Mouse (Mus musculus) kidney, postnatal 0 days (tissue): ENCODE data around the gene Ifit3. TPM values are rescaled to one million over a fixed set of nuclear protein-coding genes. Genes with fewer than 3 reads are reported as not detected.
"Not testable (repeated sequence)": the region's sequence is repeated elsewhere in the genome, so short reads cannot be mapped to it uniquely, and the experiment has no call there.

ENCODE experiments used
- ATAC-seq: fragments of 200-750 bp; cut with Nextera tagmentation; replicated peaks from 2 replicates; pipeline ENCODE4 v1.8.0; 2017; ENCODE audit warnings: low read depth, moderate number of reproducible peaks, moderate TSS enrichment, moderate library complexity; ENCODE audit not compliant: low FRiP score
- DNase-seq: peaks from one replicate; pipeline ENCODE4 v3.0.0-alpha.2; 2016; ENCODE audit warnings: low spot score
- H3K27ac ChIP-seq: fragments of 300-500 bp; sonication (generic); 2 replicates; pipeline ENCODE4 v1.5.1; 2014; ENCODE audit warnings: mild to moderate bottlenecking
- H3K27me3 ChIP-seq: fragments of 300-500 bp; sonication (generic); 2 replicates; pipeline ENCODE4 v1.6.1; 2014; ENCODE audit warnings: low read length, mixed read lengths; ENCODE audit not compliant: insufficient read depth
- H3K36me3 ChIP-seq: fragments of 300-500 bp; sonication (generic); 2 replicates; pipeline ENCODE4 v1.6.1; 2014; ENCODE audit warnings: low read length, mixed read lengths; ENCODE audit not compliant: insufficient read depth
- H3K4me1 ChIP-seq: fragments of 300-500 bp; sonication (generic); replicated peaks from 2 replicates; pipeline ENCODE4 v1.6.1; 2014; ENCODE audit warnings: antibody characterized with exemption, low read length, mixed read lengths; ENCODE audit not compliant: insufficient read depth
- H3K4me2 ChIP-seq: fragments of 300-500 bp; sonication (generic); 2 replicates; pipeline ENCODE4 v1.6.1; 2014; ENCODE audit warnings: mild to moderate bottlenecking, low read length, moderate library complexity, mixed read lengths
- H3K4me3 ChIP-seq: fragments of 300-500 bp; sonication (generic); replicated peaks from 2 replicates; pipeline ENCODE4 v1.5.1; 2014; ENCODE audit warnings: low read depth, low read length
- H3K9ac ChIP-seq: fragments of 300-500 bp; sonication (generic); 2 replicates; pipeline ENCODE4 v1.6.1; 2014; ENCODE audit warnings: low read depth, low read length
- H3K9me3 ChIP-seq: fragments of 300-500 bp; sonication (generic); replicated peaks from 2 replicates; pipeline ENCODE4 v1.6.1; 2016; ENCODE audit warnings: low read length, inconsistent platforms, mixed read lengths
- CTCF ChIP-seq: IDR thresholded peaks from 2 replicates; pipeline ENCODE4 v1.5.1; 2016; ENCODE audit warnings: antibody characterized with exemption, low read depth, mild to moderate bottlenecking, moderate library complexity
- WGBS: fragments of 180-500 bp; shearing (Covaris S2); extraction: QIAGEN DNeasy Blood & Tissue Kit; methylation state at CpG from one replicate; pipeline ENCODE4 v1.1.7; 2014; 5-methylcytosine and 5-hydroxymethylcytosine counted together
- polyA plus RNA-seq: library from polyadenylated mRNA; unstranded; fragments of >200 nt; fragmentation: Nextera tagmentation; extraction: Ambion mirVana; gene quantifications from 2 replicates; pipeline ENCODE4 v1.2.1, GENCODE M21; 2015

Gene Ifit3
- polyA plus RNA-seq = 18.3 and 22.9 TPM in 2 replicates

GRCm38 (mm10) chr19:34583126-34583766 is at the start of gene Ifit3:
TSS of gene Ifit3 (plus strand) at chr19:34583531.
- H3K9me3 ChIP-seq, DNase-seq: not testable (repeated sequence)

GRCm38 (mm10) chr19:34539422-34539821 is 43.9 kb upstream of the Ifit3 start:
- no peak for DNase-seq
- Histone ChIP-seq H3K36me3 (no peaks in the 10 kb centered on the region), H3K9ac (no peak overlapping the region), H3K27ac (no peak overlapping the region), H3K27me3 (no peaks in the 10 kb centered on the region), H3K4me3 (no peak overlapping the region), H3K4me1 (no peaks in the 10 kb centered on the region), H3K9me3 (no peaks in the 10 kb centered on the region), H3K4me2 (no peak overlapping the region)
- no peak for ATAC-seq
- TF ChIP-seq CTCF = no peak
- WGBS = 72% methylated on average over 1 of the region's 1 CpGs

More at GRCm38 (mm10) chr19:34583126-34583766, at the start of gene Ifit3:
- H3K4me3 ChIP-seq, H3K9ac ChIP-seq, H3K27me3 ChIP-seq, H3K4me2 ChIP-seq, H3K4me1 ChIP-seq, H3K36me3 ChIP-seq: not testable (repeated sequence)
- ATAC-seq = peak; percentile 76
- peak within 1 kb of the TSS; percentile 68; the same call in 1 of the 2 replicates for H3K27ac ChIP-seq
- WGBS = 22% methylated on average over 2 of the region's 2 CpGs

GRCm38 (mm10) chr19:34546211-34546610 is 37.1 kb upstream of the Ifit3 start:
- H3K4me3 ChIP-seq = no peak overlapping the region
- no peak overlapping the region for H3K4me2 ChIP-seq
- H3K27me3 ChIP-seq = no peaks in the 10 kb centered on the region
- no peaks in the 10 kb centered on the region for H3K9me3 ChIP-seq
- DNase-seq (no peak), ATAC-seq (no peak)
- no peaks in the 10 kb centered on the region for H3K36me3 ChIP-seq
- no peak for TF ChIP-seq CTCF
- 89% methylated on average over 4 of the region's 4 CpGs for WGBS
- H3K4me1 ChIP-seq = no peaks in the 10 kb centered on the region
- no peak overlapping the region for H3K9ac ChIP-seq
- no peak overlapping the region for H3K27ac ChIP-seq

GRCm38 (mm10) chr19:34547976-34548375 is 35.4 kb upstream of the Ifit3 start:
- no peak overlapping the region for H3K27ac ChIP-seq
- ATAC-seq = no peak
- peak; percentile 84 for DNase-seq
- no peak overlapping the region for H3K9ac ChIP-seq
- H3K4me1 ChIP-seq = peaks cover under 1% of the 10 kb centered on the region; the same call in 1 of the 2 replicates
- no peaks in the 10 kb centered on the region for H3K36me3 ChIP-seq
- H3K4me2 ChIP-seq = no peak overlapping the region
- 29% methylated on average over 7 of the region's 7 CpGs for WGBS
- TF ChIP-seq CTCF = peak; percentile 94
- H3K27me3 ChIP-seq = no peaks in the 10 kb centered on the region
- no peak overlapping the region for H3K4me3 ChIP-seq
- H3K9me3 ChIP-seq = no peaks in the 10 kb centered on the region

- 31% methylated on average over 4 of the region's 4 CpGs for WGBS
- Histone ChIP-seq H3K36me3 (no peaks in the 10 kb centered on the region), H3K27me3 (no peaks in the 10 kb centered on the region), H3K4me3 (peak overlapping the region; percentile 49; the same call in 1 of the 2 replicates), H3K27ac (0 out of 2 replicates have a peak overlapping the region, but pooled peaks have one; percentile 51), H3K4me1 (peaks cover 7% of the 10 kb centered on the region; the same call in 1 of the 2 replicates), H3K4me2 (peak overlapping the region; percentile 71), H3K9me3 (no peaks in the 10 kb centered on the region), H3K9ac (0 out of 2 replicates have a peak overlapping the region, but pooled peaks have one; percentile 28)
- DNase-seq = no peak
- ATAC-seq = no peak
- no peak for TF ChIP-seq CTCF
Observed at GRCm38 (mm10) chr19:34550205-34550533, 33.2 kb upstream of the Ifit3 start.

- peak; percentile 77 for TF ChIP-seq CTCF
- Histone ChIP-seq H3K9ac (0 out of 2 replicates have a peak within 1 kb of the TSS, but pooled peaks have one; percentile 28), H3K27me3 (no peaks in the 10 kb centered on the region), H3K36me3 (no peaks in the 10 kb centered on the region), H3K4me3 (peak within 1 kb of the TSS; percentile 49), H3K27ac (peak within 1 kb of the TSS; percentile 75), H3K4me2 (peak within 1 kb of the TSS; percentile 71), H3K4me1 (peaks cover 7% of the 10 kb centered on the region; the same call in 1 of the 2 replicates), H3K9me3 (no peaks in the 10 kb centered on the region)
- ATAC-seq = peak; percentile 92
- 3% methylated on average over 22 of the region's 22 CpGs for WGBS
- peak; percentile 98 for DNase-seq
Observed at GRCm38 (mm10) chr19:34550534-34551223, 32.7 kb upstream of the Ifit3 start, which contains the start of gene Ifit2. TSS of gene Ifit2 (plus strand) at chr19:34550694.
